Mouse (Mus musculus): ENCODE measurements around the gene Ankmy2. TPM values are rescaled to one million over a fixed set of nuclear protein-coding genes. Genes with fewer than 3 reads are reported as not detected.

The Ankmy2 gene
- total RNA-seq, 2 experiments from 2014 or later = 48.9 to 54.1 TPM

- intact Hi-C loops (cut with DNase I) = loop anchor here (10.0 kb wide), 1 partner anchor 489 kb away; no protein-coding TSS in a partner anchor
- DNase-seq (ENCODE audit: low spot score in 2 of 2) = no peak
These were observed 59.3 kb downstream of the Ankmy2 start for GRCm38 (mm10) chr12:36216230-36216629.

GRCm38 (mm10) chr12:36216905-36217304 lies 60.0 kb downstream of the Ankmy2 start:
- DNase-seq (ENCODE audit: low spot score in 2 of 2) = no peak
- intact Hi-C loops (cut with DNase I) = loop anchor here (10.0 kb wide), 1 partner anchor 488 kb away; no protein-coding TSS in a partner anchor

DNA sequence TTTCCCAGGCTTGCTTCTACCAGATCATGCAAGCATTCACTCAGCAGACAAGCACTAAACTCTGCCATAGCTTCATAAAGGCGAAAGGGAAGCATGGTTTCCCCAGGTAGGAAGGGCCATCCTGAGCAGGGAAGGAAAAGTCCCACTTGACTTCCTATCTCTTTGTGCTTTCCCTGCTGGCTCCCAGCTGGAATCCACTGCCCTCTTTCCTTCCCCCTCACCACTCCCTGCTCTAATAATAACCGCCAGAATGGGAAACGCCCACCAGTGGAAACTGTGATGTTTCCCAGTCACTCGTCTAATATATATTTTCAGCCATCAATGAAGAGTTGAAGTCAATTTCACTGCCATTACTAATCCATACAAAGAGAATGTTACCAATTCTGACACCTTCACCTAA lies 67.5 kb downstream of the Ankmy2 start:
- intact Hi-C loops (cut with DNase I) = no loop called here

GRCm38 (mm10) chr12:36231386-36231785 lies 74.5 kb downstream of the Ankmy2 start:
- intact Hi-C loops (cut with DNase I) = no loop called here
- DNase-seq (ENCODE audit: low spot score in 2 of 2) = no peak

More for the DNA sequence above, 67.5 kb downstream of the Ankmy2 start:
- DNase-seq (ENCODE audit: low spot score in 2 of 2) = no peak

GRCm38 (mm10) chr12:36241171-36241570 lies 84.3 kb downstream of the Ankmy2 start:
- DNase-seq (ENCODE audit: low spot score in 2 of 2) = no peak
- intact Hi-C loops (cut with DNase I) = no loop called here

Other genes with a start within 250 kb of the Ankmy2 start
- not detected for gene Agr3, start 231.5 kb upstream of the Ankmy2 start, total RNA-seq (2021)
- gene Agr2, start 164.2 kb upstream of the Ankmy2 start, total RNA-seq (2021) = not detected
- 100 to 1,000 TPM; 199 to 216 TPM for gene Tspan13, start 114.6 kb upstream of the Ankmy2 start, total RNA-seq (2021)
- gene Bzw2, start 966 bp downstream of the Ankmy2 start, total RNA-seq (2021) = 10 to 100 TPM; 51.7 to 52.4 TPM
- not detected for gene Lrrc72, start 96.3 kb downstream of the Ankmy2 start, total RNA-seq (2021)
- 1 to 10 TPM; 3.0 to 5.0 TPM for gene Sostdc1, start 157.0 kb downstream of the Ankmy2 start, total RNA-seq (2021)
- gene Ispd, start 224.3 kb downstream of the Ankmy2 start, total RNA-seq (2021) = 10 to 100 TPM; 11.4 to 11.6 TPM
- 1 to 10 TPM; 1.4 to 1.8 TPM for gene D630036H23Rik, start 225.1 kb downstream of the Ankmy2 start, total RNA-seq (2021)